Mouse (Mus musculus) liver, adult 2 months (tissue): ENCODE results near the gene Map3k11. TPM values are rescaled to one million over a fixed set of nuclear protein-coding genes. Genes with fewer than 3 reads are reported as not detected.
A peak's percentile ranks its signal among the peaks of the same experiment; 100 is the strongest.

Source experiments
- DNase-seq: peaks from one replicate; pipeline ENCODE4 v3.0.0-alpha.2; 2011; ENCODE audit warnings: low read depth, low spot score; ENCODE audit errors: extremely low read depth
- H3K27ac ChIP-seq: fragments of 200-500 bp; replicated peaks from 2 replicates; pipeline ENCODE4 v1.5.1; 2012; ENCODE audit warnings: low read depth, mild to moderate bottlenecking, control low read depth, inconsistent platforms, low read length; ENCODE audit not compliant: insufficient read depth
- H3K27me3 ChIP-seq: fragments of 200-500 bp; 2 replicates; pipeline ENCODE4 v1.6.1; 2012; ENCODE audit warnings: mild to moderate bottlenecking, moderate library complexity, low read length, inconsistent platforms; ENCODE audit not compliant: control insufficient read depth, insufficient read depth
- H3K36me3 ChIP-seq: fragments of 200-500 bp; 2 replicates; pipeline ENCODE4 v1.6.1; 2012; ENCODE audit warnings: low read length, inconsistent platforms; ENCODE audit not compliant: control insufficient read depth, insufficient read depth
- H3K4me1 ChIP-seq: fragments of 200-500 bp; 2 replicates; pipeline ENCODE4 v1.6.1; 2011; ENCODE audit warnings: low read length; ENCODE audit not compliant: control insufficient read depth, insufficient read depth
- H3K4me3 ChIP-seq: fragments of 200-500 bp; 2 replicates; pipeline ENCODE4 v1.5.1; 2011; ENCODE audit warnings: low read depth, mild to moderate bottlenecking, control low read depth, low read length, moderate library complexity; ENCODE audit not compliant: insufficient read depth
- H3K79me2 ChIP-seq: fragments of 200-500 bp; 2 replicates; pipeline ENCODE4 v1.6.1; 2012; ENCODE audit warnings: inconsistent platforms, mild to moderate bottlenecking, low read length, moderate library complexity; ENCODE audit not compliant: control insufficient read depth, insufficient read depth
- H3K9ac ChIP-seq: fragments of 200-500 bp; 2 replicates; pipeline ENCODE4 v1.6.1; 2012; ENCODE audit warnings: low read depth, mild to moderate bottlenecking, control low read depth, inconsistent platforms, low read length
- CTCF ChIP-seq: fragments of 200-500 bp; IDR thresholded peaks from 2 replicates; pipeline ENCODE4 v1.5.1; 2011; ENCODE audit warnings: low read depth, low read length, control low read depth
- POLR2A ChIP-seq: fragments of 200-500 bp; IDR thresholded peaks from 2 replicates; pipeline ENCODE4 v1.6.1; 2011; ENCODE audit warnings: low read length, control low read depth; ENCODE audit not compliant: insufficient read depth; ENCODE audit errors: extremely low read depth
- WGBS: fragments of 180-500 bp; shearing (Covaris S2); methylation state at CpG from one replicate; pipeline ENCODE4 v1.1.7; 2018; 5-methylcytosine and 5-hydroxymethylcytosine counted together
- polyA plus RNA-seq: library from polyadenylated mRNA; depleted of rRNA; stranded (reverse); fragments of >200 nt; gene quantifications from 2 replicates; pipeline ENCODE4 v1.2.3, GENCODE M21; 2012; rRNA removed
- total RNA-seq: library from RNA; depleted of rRNA; stranded (reverse); fragments of >200 nt; gene quantifications from 2 replicates; pipeline ENCODE4 v1.2.3, GENCODE M21; 2014; rRNA removed

The Map3k11 gene
- total and polyA plus RNA-seq, 2 experiments: 10.2 to 53.6 TPM

DNA sequence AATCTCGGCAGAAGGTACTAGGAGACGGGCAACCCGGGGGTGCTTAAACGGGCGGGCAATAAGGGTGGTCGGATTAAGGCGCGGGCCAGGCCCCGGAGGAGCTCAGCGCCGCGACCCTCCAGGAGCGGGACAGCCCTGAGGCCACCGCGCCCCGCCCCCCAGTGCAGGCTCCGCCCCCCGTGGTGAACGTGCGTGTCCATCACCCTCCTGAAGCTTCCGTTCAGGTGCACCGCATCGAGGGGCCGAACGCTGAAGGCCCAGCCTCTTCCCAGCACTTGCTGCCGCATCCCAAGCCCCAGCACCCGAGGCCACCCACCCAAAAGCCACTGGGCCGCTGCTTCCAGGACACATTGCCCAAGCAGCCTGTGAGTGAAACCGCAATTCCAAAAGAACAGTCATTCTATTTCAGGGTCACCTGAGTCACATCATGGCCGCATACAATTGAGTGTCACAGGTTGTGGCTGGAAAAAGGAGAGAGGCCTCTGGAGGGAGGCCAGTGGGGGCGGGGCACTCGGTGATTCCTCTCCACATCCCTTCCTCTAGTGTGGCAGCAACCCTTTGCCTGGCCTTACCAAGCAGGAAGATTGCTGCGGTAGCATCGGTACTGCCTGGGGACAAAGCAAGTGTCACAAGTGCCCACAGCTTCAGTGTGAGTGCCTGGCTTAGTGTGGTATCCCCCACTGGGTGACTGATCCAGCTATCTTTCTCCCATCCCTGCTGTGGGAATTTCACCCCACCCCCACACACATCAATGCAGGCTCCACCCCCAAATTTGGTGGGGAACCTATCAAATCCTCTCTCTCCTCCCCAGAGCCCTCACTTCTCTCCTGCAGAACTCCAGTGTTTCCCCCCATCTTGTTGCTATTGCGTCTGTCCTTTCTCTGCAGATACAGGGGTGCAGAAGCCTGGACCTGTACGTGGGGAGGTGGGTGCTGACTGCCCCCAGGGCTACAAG is 57.5 kb downstream of the Map3k11 start:
- Histone ChIP-seq H3K4me1 (no peaks in the 10 kb centered on the region), H3K27me3 (peaks cover 5% of the 10 kb centered on the region), H3K4me3 (no peak overlapping the region), H3K27ac (no peak overlapping the region), H3K9ac (no peak overlapping the region), H3K36me3 (no peaks in the 10 kb centered on the region), H3K79me2 (no peaks in the 10 kb centered on the region)
- DNase-seq: no peak
- 16% methylated on average over 36 of the region's 36 CpGs for WGBS
- no peak for TF ChIP-seq CTCF
- TF ChIP-seq POLR2A: no peak

DNA sequence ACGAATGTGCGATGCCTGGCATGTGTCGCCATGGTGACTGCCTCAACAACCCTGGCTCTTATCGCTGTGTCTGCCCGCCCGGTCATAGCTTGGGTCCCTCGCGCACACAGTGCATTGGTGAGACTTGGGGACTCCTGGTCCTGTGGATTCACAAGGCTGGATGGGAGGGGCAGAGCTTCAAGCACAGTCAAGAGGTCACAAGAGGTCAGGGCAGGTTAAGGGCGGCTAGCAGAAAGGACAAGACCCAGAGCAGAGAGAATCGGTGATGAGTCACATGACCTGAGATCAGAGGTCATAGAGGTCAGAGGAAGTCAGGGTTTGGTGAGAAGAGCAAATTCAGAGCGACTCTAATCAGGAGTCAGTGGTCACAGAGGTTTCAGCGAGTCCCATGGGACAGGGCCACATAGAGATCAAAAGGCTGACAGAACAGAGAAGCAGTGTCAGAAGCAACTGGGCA is 58.4 kb downstream of the Map3k11 start:
- DNase-seq: no peak
- H3K36me3 ChIP-seq: no peaks in the 10 kb centered on the region
- no peak overlapping the region for H3K4me3 ChIP-seq
- TF ChIP-seq CTCF (no peak), POLR2A (no peak)
- no peaks in the 10 kb centered on the region for H3K79me2 ChIP-seq
- no peak overlapping the region for H3K27ac ChIP-seq
- peaks cover 2% of the 10 kb centered on the region for H3K27me3 ChIP-seq
- no peak overlapping the region for H3K9ac ChIP-seq
- WGBS: 34% methylated on average over 12 of the region's 12 CpGs
- no peaks in the 10 kb centered on the region for H3K4me1 ChIP-seq

DNA sequence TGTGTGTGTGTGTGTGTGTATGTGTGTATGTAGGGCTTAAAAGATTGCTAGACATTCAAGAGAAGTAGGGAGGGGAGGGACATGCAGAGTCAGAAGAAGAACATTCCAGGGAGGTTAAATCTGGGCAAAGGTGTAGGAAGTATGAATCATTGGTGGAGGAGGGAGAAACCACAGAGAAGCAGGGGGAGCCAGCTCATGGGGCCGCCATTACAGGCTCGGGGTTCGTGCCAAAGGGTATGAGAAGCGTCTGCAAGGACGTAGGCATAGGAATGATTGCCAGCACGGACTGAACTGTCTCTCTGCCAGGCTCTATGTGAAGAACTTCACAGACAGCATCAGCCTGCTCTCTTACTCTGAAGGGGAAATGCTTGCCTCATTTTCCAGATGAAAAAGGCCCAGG is 60.9 kb downstream of the Map3k11 start:
- Histone ChIP-seq H3K9ac (no peak overlapping the region), H3K4me1 (no peaks in the 10 kb centered on the region), H3K79me2 (no peaks in the 10 kb centered on the region), H3K27me3 (no peaks in the 10 kb centered on the region), H3K36me3 (no peaks in the 10 kb centered on the region), H3K4me3 (no peak overlapping the region), H3K27ac (no peak overlapping the region)
- TF ChIP-seq CTCF (no peak), POLR2A (no peak)
- 73% methylated on average over 6 of the region's 6 CpGs for WGBS
- DNase-seq: no peak

DNA sequence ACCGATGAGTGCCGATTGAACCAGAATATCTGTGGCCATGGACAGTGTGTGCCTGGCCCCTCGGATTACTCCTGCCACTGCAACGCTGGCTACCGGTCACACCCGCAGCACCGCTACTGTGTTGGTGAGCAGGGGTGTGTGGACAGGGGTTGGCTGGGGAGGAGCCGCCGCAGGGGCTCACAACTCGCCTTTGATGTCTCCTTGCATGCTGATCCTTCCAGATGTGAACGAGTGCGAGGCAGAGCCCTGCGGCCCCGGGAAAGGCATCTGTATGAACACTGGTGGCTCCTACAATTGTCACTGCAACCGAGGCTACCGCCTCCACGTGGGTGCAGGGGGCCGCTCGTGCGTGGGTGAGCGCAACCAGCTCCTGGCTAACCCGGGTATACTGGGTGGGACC is 62.4 kb downstream of the Map3k11 start:
- 35% methylated on average over 22 of the region's 22 CpGs for WGBS
- Histone ChIP-seq H3K27me3 (no peaks in the 10 kb centered on the region), H3K27ac (no peak overlapping the region), H3K9ac (no peak overlapping the region), H3K4me1 (no peaks in the 10 kb centered on the region), H3K36me3 (no peaks in the 10 kb centered on the region), H3K4me3 (no peak overlapping the region), H3K79me2 (no peaks in the 10 kb centered on the region)
- DNase-seq: no peak
- TF ChIP-seq POLR2A (no peak), CTCF (no peak)

DNA sequence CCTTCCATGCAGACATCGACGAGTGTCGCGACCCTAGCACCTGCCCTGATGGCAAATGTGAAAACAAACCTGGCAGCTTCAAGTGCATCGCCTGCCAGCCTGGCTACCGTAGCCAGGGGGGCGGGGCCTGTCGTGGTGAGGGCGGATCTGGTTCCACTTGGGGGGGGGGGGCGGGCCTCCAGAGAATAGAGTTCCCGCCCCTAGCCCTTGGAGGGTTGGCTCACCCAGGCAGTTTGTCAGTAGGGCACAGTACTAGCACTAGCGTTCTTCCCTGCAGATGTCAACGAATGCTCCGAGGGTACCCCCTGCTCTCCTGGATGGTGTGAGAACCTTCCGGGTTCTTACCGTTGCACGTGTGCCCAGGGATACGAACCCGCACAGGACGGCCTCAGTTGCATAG is 63.2 kb downstream of the Map3k11 start:
- WGBS: 19% methylated on average over 20 of the region's 20 CpGs
- no peak overlapping the region for H3K27ac ChIP-seq
- no peak overlapping the region for H3K9ac ChIP-seq
- H3K27me3 ChIP-seq: no peaks in the 10 kb centered on the region
- no peak for TF ChIP-seq POLR2A
- TF ChIP-seq CTCF: no peak
- H3K79me2 ChIP-seq: no peaks in the 10 kb centered on the region
- H3K4me3 ChIP-seq: no peak overlapping the region
- H3K4me1 ChIP-seq: no peaks in the 10 kb centered on the region
- no peaks in the 10 kb centered on the region for H3K36me3 ChIP-seq
- DNase-seq: peak; percentile 41

Other genes starting within 250 kb of the Map3k11 start
- gene Fosl1, start 241.2 kb upstream of the Map3k11 start, total RNA-seq: not detected in 2 replicates
- gene Fosl1, start 241.2 kb upstream of the Map3k11 start, polyA plus RNA-seq: not detected in 2 replicates
- 2.7 and 3.3 TPM in 2 replicates for gene Ccdc85b, start 230.8 kb upstream of the Map3k11 start, total RNA-seq
- 2.4 and 2.6 TPM in 2 replicates for gene Ccdc85b, start 230.8 kb upstream of the Map3k11 start, polyA plus RNA-seq
- 25.8 and 32.0 TPM in 2 replicates for gene Fibp, start 228.1 kb upstream of the Map3k11 start, total RNA-seq
- 38.5 and 46.6 TPM in 2 replicates for gene Fibp, start 228.1 kb upstream of the Map3k11 start, polyA plus RNA-seq
- 0.37 and 0.40 TPM in 2 replicates for gene Ctsw, start 220.2 kb upstream of the Map3k11 start, total RNA-seq
- gene Ctsw, start 220.2 kb upstream of the Map3k11 start, polyA plus RNA-seq: 1.1 and 1.5 TPM in 2 replicates
- 4.0 and 4.3 TPM in 2 replicates for gene Efemp2, start 214.8 kb upstream of the Map3k11 start, total RNA-seq
- gene Efemp2, start 214.8 kb upstream of the Map3k11 start, polyA plus RNA-seq: 7.7 and 8.5 TPM in 2 replicates
- gene Mus81, start 200.3 kb upstream of the Map3k11 start, total RNA-seq: 8.1 and 10.9 TPM in 2 replicates
- 21.2 and 22.9 TPM in 2 replicates for gene Mus81, start 200.3 kb upstream of the Map3k11 start, polyA plus RNA-seq
- 117 and 122 TPM in 2 replicates for gene Cfl1, start 198.3 kb upstream of the Map3k11 start, total RNA-seq
- gene Cfl1, start 198.3 kb upstream of the Map3k11 start, polyA plus RNA-seq: 177 and 193 TPM in 2 replicates
- 0.83 and 0.87 TPM in 2 replicates for gene 1700020D05Rik, start 185.0 kb upstream of the Map3k11 start, total RNA-seq
- 0.30 and 0.59 TPM in 2 replicates for gene 1700020D05Rik, start 185.0 kb upstream of the Map3k11 start, polyA plus RNA-seq
- 1.6 and 1.8 TPM in 2 replicates for gene Snx32, start 178.2 kb upstream of the Map3k11 start, total RNA-seq
- gene Snx32, start 178.2 kb upstream of the Map3k11 start, polyA plus RNA-seq: 4.1 and 4.5 TPM in 2 replicates
- not detected in 2 replicates for gene Ovol1, start 128.1 kb upstream of the Map3k11 start, total RNA-seq
- gene Ovol1, start 128.1 kb upstream of the Map3k11 start, polyA plus RNA-seq: 0.12 TPM in 1 of 2 replicates, not detected in the other
- gene Ap5b1, start 120.7 kb upstream of the Map3k11 start, total RNA-seq: 2.7 and 2.8 TPM in 2 replicates
- 3.4 and 5.3 TPM in 2 replicates for gene Ap5b1, start 120.7 kb upstream of the Map3k11 start, polyA plus RNA-seq
- gene Rnaseh2c, start 86.9 kb upstream of the Map3k11 start, total RNA-seq: 47.9 and 51.4 TPM in 2 replicates
- gene Rnaseh2c, start 86.9 kb upstream of the Map3k11 start, polyA plus RNA-seq: 56.3 and 58.0 TPM in 2 replicates
- gene Kat5, start 78.5 kb upstream of the Map3k11 start, total RNA-seq: 15.9 and 16.8 TPM in 2 replicates
- gene Kat5, start 78.5 kb upstream of the Map3k11 start, polyA plus RNA-seq: 23.0 and 23.6 TPM in 2 replicates
- 7.6 and 13.0 TPM in 2 replicates for gene Rela, start 51.3 kb upstream of the Map3k11 start, total RNA-seq
- 47.6 and 65.7 TPM in 2 replicates for gene Rela, start 51.3 kb upstream of the Map3k11 start, polyA plus RNA-seq
- gene Sipa1, start 25.0 kb upstream of the Map3k11 start, total RNA-seq: 3.4 and 4.4 TPM in 2 replicates
- 11.8 and 17.9 TPM in 2 replicates for gene Sipa1, start 25.0 kb upstream of the Map3k11 start, polyA plus RNA-seq
- gene Pcnx3, start 166 bp downstream of the Map3k11 start, total RNA-seq: 7.6 and 14.0 TPM in 2 replicates
- gene Pcnx3, start 166 bp downstream of the Map3k11 start, polyA plus RNA-seq: 44.8 and 63.8 TPM in 2 replicates
- gene Kcnk7, start 15.6 kb downstream of the Map3k11 start, total RNA-seq: not detected in 2 replicates
- gene Kcnk7, start 15.6 kb downstream of the Map3k11 start, polyA plus RNA-seq: 0.09 TPM in 1 of 2 replicates, not detected in the other
- gene Ehbp1l1, start 37.6 kb downstream of the Map3k11 start, total RNA-seq: 5.1 and 5.8 TPM in 2 replicates
- 5.3 and 8.3 TPM in 2 replicates for gene Ehbp1l1, start 37.6 kb downstream of the Map3k11 start, polyA plus RNA-seq
- gene Fam89b, start 40.9 kb downstream of the Map3k11 start, total RNA-seq: 6.8 and 9.9 TPM in 2 replicates
- gene Fam89b, start 40.9 kb downstream of the Map3k11 start, polyA plus RNA-seq: 51.7 and 56.6 TPM in 2 replicates
- 1.2 and 2.1 TPM in 2 replicates for gene Ltbp3, start 52.2 kb downstream of the Map3k11 start, total RNA-seq
- gene Ltbp3, start 52.2 kb downstream of the Map3k11 start, polyA plus RNA-seq: 3.4 and 3.6 TPM in 2 replicates
- 28.9 and 35.9 TPM in 2 replicates for gene Scyl1, start 82.7 kb downstream of the Map3k11 start, total RNA-seq
- gene Scyl1, start 82.7 kb downstream of the Map3k11 start, polyA plus RNA-seq: 40.9 and 46.6 TPM in 2 replicates
- 5.2 and 5.9 TPM in 2 replicates for gene Frmd8, start 186.5 kb downstream of the Map3k11 start, total RNA-seq
- 10.3 and 14.2 TPM in 2 replicates for gene Frmd8, start 186.5 kb downstream of the Map3k11 start, polyA plus RNA-seq
- 8.6 and 13.0 TPM in 2 replicates for gene Slc25a45, start 189.1 kb downstream of the Map3k11 start, total RNA-seq
- 52.8 and 57.7 TPM in 2 replicates for gene Slc25a45, start 189.1 kb downstream of the Map3k11 start, polyA plus RNA-seq
- 0.18 and 0.27 TPM in 2 replicates for gene Tigd3, start 205.4 kb downstream of the Map3k11 start, total RNA-seq
- 0.16 and 0.24 TPM in 2 replicates for gene Tigd3, start 205.4 kb downstream of the Map3k11 start, polyA plus RNA-seq
- gene Dpf2, start 224.3 kb downstream of the Map3k11 start, total RNA-seq: 10.3 and 10.7 TPM in 2 replicates
- 28.8 and 40.0 TPM in 2 replicates for gene Dpf2, start 224.3 kb downstream of the Map3k11 start, polyA plus RNA-seq
- gene Cdc42ep2, start 236.1 kb downstream of the Map3k11 start, total RNA-seq: 1.7 and 2.1 TPM in 2 replicates
- gene Cdc42ep2, start 236.1 kb downstream of the Map3k11 start, polyA plus RNA-seq: 2.1 and 2.4 TPM in 2 replicates